Mouse (Mus musculus): ENCODE data around the gene Dusp2.
A peak's percentile ranks its signal among the peaks of the same experiment; 100 is the strongest.
"Not testable (repeated sequence)": the region's sequence is repeated elsewhere in the genome, so short reads cannot be mapped to it uniquely, and the experiment has no call there.

The Dusp2 gene

DNA sequence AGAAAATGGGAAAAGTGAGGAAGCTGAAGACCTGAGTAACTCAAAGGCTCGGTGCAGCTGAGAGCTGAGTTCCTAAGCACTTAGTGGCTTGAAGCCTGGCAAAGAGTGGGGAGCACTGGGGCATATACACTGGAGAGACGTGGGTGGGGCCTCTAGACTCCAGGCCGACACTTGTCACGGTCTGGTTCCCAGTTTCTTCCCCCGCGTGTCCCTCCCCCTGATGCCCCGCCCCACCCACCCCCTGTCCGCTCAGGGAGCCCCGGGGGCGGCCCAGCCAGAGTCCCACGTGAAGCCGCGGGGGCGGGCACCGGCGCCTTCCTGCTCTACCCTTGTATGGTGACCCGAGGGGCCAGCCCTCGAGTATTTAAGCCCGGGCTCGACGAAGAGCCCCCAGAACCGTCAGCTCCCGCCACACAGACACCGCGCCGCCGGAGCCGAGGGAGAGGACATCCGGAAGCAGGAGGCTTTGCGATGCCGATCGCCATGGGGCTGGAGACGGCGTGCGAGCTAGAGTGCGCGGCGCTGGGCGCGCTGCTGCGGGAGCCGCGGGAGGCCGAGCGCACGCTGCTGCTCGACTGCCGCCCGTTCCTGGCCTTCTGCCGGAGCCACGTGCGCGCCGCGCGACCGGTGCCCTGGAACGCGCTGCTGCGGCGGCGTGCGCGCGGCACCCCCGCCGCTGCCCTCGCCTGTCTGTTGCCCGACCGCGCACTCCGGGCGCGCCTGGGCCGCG lies at the start of gene Dusp2:
Gene Dusp2 (plus strand): TSS at position 393 of the 730 bp plus-strand sequence.
- DNase-seq (ENCODE audit: low spot score): peak; percentile 89

DNA sequence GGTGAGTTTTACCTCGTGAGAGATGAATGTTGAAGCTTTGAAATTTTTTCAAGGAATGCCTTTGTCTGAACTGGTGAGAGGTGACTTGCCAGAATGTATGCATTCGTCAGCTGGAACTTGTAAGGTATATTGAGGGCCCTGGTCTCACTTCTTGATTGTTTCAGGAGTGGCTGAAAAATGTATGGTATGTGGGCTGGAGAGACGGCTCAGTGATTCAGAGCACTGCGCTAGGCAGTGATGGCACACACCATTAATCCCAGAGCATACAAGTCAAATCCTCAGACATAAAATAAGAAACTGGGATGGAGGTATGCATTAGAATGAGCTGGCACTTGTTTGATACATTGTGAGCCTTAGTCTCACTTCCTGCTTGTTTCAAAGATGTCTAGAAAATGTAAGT lies 43.7 kb upstream of the Dusp2 start:
- DNase-seq (ENCODE audit: low spot score): no peak

DNA sequence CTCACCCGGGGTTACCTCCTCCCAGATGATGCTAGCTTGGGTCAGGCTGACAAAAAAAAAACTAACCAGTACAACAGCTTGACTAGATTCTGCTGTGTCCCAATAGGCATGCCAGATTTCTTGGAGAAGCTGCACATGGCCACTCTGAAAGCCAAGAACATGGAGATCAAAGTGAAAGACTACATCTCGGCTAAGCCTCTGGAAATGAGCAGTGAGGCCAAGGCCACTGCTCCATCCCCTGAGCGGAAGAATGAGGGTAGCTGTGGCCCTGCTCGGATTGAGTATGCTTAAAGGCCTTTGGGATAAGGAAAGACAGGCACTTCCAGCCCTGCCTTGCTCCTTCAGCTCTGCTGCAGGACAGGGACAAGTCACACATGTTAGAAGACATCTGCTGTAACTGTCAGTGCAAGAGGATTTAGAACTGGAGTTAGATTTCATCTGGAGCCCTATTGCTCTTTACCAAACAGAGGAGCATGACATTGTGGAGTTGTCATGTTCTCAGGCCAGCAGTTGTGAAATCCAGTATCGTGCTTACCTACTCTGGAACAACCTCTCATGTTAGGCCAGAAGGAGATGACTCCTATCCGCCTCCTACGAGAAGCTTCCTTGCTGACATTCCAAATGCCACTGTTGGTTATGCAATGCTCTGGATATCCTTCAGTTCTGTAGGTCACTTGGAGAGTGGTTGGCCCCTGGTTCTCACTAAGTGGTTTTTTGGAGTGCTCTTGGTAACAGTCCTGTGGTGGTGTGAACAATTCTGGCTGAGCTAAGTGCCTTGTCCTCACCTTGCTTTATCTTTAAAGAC lies 38.8 kb upstream of the Dusp2 start:
- peak; percentile 39 for DNase-seq (ENCODE audit: low spot score)

DNA sequence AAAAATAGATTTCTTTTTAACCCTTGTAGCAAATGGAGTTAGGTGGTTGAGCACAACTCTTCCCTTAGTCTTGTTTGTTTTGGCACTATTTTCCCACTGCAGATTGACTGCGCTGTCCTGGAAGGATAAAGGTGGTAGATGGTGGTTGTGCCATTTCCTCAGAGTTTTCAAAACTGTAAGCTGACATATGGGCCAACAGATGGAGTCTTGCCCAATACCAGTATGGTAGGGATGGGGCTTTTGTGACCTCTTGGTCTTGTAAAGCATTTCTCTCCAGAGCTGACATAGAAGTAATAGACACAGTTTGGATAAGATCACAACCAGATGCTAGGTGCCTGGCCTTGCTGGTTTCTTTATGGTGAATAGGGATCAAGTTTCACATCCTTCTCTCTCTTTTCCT lies 37.9 kb upstream of the Dusp2 start:
- DNase-seq (ENCODE audit: low spot score): no peak

DNA sequence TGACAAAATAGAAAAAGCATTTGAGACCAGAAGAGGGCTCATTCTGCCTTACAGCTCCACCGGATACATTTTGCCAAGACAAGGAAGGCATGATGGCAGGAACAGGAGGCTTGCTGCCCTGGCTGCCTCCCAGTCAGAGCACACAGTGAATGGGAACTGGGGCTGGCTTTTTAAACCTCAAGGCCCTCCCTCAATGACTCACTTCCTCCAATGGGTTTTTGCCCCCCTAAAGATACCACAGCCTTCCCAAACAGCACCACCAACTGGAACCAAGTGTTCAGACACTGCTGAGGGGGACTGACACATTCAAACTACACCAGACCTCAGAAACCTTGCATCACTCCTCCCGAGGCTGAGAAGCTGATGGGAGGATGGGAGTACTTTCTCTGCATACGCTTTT lies 35.3 kb upstream of the Dusp2 start:
- DNase-seq (ENCODE audit: low spot score): no peak

DNA sequence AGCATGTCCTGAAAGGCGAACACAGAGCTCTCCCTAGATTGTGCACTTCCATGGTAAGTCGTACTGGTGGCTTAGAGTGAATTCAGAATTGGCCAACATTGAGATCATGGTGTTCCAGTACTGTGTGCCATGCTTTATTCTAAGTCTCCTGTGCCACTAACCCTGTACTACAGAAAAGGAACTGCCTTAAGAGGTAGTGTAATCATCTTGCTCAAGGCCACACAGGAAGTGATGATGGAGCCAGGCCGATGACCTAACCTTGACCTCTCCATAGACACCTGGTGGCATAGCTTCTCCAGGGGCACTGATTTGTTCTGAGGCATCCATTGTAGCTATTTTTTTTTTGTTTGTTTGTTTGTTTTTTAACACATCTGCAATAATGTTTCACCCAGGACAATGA lies 34.1 kb upstream of the Dusp2 start:
- DNase-seq (ENCODE audit: low spot score): no peak

DNA sequence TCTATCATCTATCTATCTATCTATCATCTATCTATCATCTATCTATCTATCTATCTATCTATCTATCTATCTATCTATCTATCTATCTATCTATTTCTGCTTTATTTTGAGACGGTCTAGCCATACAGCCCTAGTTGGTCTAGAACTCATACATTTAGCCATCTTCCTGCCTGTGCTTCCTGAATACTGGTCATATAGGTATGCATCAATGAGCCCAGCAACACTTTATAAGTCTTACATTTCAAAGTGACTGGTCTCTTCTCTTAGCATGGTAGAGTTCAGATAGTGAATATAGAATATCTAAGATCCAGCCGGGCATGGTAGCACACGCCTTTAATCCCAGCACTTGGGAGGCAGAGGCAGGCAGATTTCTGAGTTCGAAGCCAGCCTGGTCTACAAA lies 31.8 kb upstream of the Dusp2 start:
- not testable (repeated sequence) for DNase-seq (ENCODE audit: low spot score)

DNA sequence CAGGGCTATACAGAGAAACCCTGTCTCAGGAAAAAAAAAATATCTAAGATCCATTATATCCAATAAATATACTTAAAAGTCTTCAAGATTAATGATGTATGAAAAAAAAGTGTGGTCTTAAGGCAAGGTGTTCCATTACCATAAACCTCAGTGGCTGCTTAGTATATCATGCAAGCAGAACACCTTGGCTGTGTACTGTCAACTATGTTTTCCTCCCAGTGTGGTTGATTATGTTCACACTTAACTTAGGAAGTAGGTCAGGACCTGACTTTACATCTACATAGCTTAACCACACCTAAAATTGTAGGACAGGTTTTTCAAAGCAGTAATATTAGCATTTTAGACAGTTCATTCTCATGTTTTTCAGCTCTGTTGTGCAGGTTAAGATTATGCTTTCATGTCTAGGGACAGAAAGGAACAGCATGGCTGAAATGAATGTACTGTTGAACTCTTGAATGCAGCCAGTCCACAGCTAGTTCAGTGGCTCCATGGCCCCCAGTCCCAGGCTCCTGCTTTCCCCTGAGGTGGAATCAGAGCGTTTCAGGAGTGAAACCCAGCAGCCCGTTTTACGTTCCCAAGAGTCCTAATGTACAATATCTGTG lies 31.2 kb upstream of the Dusp2 start:
- DNase-seq (ENCODE audit: low spot score): no peak

DNA sequence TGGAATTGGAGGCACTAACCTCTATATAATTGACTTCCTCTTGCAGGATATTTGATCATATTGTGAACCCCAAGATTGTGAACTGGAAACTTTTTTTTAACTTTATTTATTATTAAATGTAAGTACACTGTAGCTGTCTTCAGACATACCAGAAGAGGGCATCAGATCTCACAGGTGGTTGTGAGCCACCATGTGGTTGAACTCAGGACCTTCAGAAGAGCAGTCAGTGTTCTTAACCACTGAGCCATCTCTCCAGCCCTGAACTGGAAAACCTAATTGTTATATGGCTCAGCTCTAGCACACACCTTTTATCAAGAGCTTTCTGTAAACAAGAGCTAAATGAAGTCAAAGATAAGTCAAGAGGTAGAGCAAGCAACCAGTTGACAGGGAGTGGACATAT lies 29.8 kb upstream of the Dusp2 start:
- DNase-seq (ENCODE audit: low spot score): no peak

DNA sequence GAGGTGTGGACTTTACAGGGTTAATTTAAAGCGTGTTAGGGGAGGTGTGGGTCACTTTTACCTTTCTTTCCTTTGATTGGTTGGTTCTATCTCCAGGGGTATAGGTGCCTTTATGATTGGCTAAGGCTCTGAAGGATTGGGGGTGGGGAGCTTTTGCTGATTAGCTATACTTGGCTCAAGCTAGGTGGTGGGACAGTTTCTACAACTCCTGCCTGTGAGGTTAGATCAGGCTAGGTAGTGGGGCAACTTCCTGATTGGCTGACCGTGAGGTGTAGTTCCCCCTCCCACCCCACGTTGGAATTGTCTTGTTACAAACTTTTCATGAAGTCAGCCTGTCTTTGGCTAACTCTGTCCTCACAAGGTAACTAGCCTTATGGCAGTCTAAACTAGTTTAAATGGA lies 28.8 kb upstream of the Dusp2 start:
- no peak for DNase-seq (ENCODE audit: low spot score)

DNA sequence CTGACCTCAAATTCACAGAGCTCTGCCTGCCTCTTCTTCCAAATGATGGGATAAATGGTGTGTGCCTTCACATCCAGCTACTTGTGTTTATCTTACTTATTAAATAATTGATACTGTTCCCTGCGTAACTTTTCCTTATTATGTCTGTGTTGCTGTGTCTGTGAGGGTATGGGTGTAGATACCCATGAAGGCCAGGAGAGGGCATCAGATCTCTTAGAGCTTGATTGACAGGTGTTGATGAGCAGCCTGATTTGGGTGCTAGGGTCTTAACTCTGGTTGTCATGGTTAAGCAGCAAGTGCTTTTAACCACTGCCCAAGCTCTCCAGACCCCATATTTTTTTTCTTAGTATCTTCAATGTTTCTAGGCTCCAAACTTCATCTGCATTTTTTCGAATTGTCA lies 27.3 kb upstream of the Dusp2 start:
- DNase-seq (ENCODE audit: low spot score): no peak

DNA sequence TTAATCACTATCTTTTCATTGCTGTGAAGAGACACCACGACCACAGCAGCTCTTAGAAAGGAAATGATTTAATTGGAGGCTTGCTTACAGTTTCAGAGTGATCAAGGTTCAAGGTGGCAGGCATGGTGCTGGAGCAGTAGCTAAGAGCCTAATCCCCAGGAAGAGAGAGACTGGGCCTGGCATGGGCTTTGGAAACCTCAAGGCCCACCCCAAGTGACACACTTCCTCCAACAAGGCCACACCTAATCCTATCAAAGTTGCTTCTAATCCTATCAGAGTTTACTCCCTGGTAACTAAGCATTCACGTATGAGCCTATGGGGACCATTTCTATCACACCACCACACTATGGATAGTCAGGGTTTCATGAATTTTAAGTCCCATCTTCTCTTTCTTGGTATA lies 25.7 kb upstream of the Dusp2 start:
- DNase-seq (ENCODE audit: low spot score): no peak

DNA sequence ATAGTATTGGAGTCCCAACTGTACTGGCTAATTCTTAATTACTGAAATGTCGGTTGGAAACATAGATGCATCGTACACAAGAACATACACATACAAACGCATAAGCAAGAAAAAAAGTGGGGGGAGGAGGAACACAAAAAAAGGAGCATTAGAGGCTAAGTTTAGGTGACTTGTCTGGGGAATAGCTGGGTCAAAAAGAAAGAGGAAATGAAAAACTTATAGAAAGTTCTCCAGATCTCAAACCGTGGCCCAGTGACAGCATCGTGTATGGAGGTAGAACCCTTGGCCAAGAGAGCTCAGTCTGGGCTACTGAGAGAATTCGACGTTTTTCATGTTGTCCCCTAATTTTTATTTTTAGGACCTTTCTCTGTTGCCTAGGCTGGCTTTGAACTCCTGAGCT lies 25.3 kb upstream of the Dusp2 start:
- no peak for DNase-seq (ENCODE audit: low spot score)

DNA sequence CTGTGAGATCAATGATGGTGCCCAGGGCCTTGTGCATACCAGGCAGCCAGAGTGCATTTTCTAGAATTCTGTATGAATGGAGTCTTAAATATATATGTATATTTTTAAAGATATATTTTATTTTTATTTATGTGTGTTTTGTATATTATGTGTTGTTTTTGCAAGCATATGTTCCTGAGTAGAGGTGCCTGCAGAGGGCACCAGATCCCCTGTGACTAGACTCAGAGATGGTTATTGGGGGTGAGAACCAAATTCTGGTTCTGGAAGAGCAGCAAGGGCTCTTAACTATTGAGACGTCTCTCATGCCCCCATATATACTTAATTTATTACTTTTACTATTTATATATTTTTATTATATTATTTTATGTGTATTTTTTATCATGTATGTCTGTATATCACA lies 24.8 kb upstream of the Dusp2 start:
- DNase-seq (ENCODE audit: low spot score): no peak

DNA sequence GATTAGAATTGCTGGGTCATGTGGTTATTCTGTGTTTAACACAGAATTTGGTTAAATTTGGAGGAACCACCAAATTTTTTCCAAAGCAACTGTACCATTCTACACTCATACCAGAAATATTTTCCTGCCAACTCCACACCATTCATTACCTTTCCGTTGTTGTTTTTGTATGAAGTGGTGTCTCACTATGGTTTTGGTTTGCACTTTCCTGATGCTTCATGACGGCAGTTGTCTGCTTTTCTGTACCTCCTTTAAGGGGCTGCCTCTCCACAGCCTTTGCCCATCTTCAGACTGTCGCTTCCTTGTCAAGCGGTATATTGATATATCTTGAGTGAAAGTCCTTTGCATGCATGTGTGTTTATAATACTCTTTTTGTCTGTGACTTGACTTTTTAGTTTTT lies 23.2 kb upstream of the Dusp2 start:
- no peak for DNase-seq (ENCODE audit: low spot score)

DNA sequence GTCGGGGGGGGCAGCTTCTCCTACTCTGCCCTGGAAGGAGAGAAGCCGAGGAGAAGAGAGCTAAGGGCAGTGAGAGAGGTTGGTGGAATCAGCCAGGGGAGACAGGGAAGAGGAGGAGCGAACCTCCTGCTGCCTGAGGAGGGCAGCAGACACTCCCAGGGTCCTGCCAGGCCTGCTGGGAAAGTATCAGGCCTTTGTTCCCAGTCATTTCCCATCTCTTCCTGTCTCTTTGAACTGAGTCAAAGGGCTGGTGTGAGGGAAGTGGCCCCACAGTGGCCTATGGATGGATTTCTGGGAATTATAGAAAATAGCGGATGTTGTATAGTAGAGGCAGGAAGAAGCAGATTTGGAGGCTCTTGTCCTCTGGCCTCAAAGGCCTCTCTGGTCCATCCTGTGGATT lies 22.1 kb upstream of the Dusp2 start:
- no peak for DNase-seq (ENCODE audit: low spot score)

DNA sequence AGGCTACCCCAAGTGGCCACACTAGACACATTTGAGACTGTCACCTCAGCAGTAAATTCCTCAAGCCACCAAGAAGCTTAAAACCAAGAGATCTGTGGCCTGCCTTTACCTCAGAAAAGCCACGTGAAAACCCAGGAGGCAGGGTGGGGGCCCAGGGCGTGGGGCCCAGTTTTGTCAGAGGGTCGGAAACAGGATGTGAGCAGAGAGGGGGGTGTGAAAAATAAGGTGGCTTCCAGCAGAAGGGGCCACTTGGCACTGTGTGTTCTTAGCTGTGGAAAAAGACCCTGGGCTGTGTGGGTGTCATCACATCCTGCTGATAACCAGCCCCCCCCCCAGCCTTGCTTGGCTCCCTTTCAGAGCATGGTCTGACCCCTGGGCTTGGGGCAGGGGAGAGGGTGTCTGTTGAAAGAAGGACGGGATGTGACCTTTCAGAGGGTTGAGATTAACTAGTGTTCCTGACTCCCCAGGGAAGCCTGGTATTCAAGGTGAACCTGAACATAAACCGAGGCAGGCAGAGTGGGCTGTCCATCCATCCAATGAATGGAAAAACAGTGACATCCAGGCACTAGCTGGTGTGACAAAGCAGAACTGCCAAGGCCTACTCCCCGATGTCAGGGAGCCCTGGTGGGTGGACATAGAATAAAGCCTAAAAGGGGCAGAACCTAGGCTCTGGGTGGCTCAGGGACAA lies 21.3 kb upstream of the Dusp2 start:
- peak; percentile 51 for DNase-seq (ENCODE audit: low spot score)

DNA sequence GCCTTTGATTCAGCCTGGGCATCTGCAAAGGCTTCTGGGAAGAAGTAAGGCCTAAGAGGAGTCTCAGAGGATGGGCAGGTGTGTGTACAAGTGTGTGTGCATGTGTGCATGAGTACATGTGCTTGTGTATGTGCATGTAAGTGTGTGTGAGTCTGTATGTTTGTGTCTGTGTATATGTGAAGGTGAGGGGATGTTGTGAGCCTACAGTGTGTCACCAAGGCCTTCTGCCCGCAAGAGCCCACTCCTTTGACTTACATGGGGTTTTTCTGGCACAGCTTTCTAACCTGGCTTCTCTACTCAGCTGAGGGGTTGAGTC lies 20.8 kb upstream of the Dusp2 start:
- no peak for DNase-seq (ENCODE audit: low spot score)

DNA sequence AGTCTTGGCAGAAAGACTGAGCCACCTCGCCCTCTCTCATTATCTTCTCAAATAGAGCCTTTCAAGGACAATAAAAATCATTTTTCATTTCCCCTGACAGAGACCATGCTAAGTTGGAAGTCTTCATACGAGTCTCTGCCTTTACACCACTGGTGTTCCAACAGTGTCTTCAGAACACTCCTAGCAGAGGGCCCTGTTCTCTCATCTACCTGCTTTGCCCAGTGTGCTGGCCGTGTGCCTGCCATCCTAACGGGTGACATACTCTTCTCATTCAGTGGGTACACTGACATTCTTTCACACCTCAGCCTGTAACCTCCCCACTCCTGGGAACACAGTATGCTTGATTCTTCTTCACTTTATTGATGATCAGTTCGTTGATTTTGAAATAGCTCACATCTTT lies 19.5 kb upstream of the Dusp2 start:
- no peak for DNase-seq (ENCODE audit: low spot score)

DNA sequence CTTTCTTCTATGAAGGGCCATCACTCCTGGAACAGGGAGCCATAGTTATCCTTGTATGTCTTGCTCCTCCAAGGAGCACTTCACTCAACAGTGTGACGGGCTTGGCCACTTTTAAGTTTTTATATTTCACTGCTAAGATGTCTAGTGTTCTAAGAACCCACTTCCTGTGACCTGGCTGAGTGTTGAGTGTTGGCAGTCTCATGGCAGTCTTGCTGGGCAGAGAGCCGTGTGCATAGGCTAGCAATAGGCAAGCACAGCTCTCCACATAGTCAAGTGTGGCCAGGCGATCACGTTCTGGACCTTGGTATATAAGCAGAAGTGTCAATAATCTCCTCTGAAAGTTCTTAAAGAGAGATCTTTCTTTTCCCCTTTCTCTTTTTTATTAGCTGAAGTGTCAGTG lies 17.8 kb upstream of the Dusp2 start:
- DNase-seq (ENCODE audit: low spot score): no peak

DNA sequence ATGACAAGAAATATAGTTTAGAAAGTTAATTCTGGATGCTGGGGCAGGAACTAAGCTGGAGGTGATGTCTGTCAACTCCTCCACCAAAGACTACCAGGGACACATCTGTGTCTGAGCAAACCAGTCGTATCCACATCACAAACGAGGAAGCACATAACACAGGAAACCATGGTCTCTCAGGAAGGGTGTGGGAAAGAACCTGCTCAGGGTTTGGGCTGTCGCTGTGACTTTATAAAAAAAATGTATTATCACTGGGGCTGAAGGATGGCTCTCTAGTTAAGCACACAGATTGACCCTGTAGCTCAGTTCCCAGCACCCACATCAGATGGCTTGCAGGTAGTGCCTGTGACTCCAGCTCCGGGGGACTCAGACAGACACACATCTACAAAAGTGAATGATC lies 16.9 kb upstream of the Dusp2 start:
- DNase-seq (ENCODE audit: low spot score): no peak

DNA sequence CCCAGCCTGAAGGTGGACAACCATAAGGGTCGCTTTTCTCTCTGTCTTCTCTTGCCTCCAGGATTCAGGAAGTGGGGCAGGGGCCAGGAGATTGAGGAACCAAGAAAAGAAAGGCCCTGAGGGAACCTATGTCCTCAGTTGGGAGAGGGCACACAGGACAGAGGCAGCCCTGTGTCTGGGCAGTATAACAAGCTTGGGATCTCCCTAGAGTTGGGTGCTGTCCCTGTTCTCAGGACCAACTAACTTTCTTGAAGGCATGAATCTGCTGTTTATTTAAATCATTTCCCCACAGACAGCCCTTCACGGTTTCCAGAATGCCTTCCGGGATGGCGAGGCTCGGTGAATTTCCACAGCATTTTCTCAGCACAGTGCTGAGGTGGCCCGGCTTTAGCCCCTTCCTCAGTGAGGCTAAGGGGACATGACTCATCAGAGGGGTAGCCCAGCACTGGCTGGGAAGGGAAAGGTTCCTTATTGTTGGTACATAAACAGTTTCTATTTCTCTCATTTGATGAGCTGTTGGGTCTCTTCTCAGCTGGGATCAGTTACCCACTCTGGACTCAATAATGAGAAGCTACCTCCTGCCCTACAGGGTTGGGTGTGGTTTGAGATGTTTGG lies 13.2 kb upstream of the Dusp2 start:
- no peak for DNase-seq (ENCODE audit: low spot score)

DNA sequence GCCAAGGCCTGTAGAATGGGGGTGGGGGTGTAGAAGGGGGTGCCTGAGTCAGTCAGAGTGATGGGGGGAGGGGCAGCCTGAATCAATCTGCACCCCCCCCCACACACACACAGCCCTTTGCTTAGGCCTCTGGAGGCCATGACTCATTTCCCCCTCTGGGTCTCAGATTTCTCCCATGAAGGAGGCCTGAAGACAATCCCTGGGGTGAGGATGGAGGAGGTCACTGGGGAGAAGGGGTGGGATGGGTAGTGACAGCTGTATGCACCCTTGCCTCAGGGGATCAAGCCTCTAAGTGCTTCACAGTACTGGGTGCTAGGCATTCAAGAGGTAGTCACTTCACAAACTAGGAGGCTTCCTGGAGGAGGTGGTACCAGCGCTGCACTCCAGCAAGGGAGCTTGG lies 12.3 kb upstream of the Dusp2 start:
- no peak for DNase-seq (ENCODE audit: low spot score)
